Mouse (Mus musculus) heart, embryonic 10.5 days (tissue): ENCODE measurements at regions not wholly inside any gene's neighbourhood (a gene's known extent, or its start where the extent isn't known, plus 50 kb on each side); places are given as distances from the start of the nearest gene placed in this dataset.

Experiments
- DNase-seq: peaks from one replicate; pipeline ENCODE4 v3.0.0-alpha.2; 2017; ENCODE audit warnings: low spot score
- H3K27ac ChIP-seq: fragments of 300-500 bp; sonication (generic); 2 replicates; pipeline ENCODE4 v1.5.1; 2016; ENCODE audit warnings: mild to moderate bottlenecking
- H3K27me3 ChIP-seq: fragments of 300-500 bp; sonication (generic); 2 replicates; pipeline ENCODE4 v1.6.1; 2016; ENCODE audit warnings: mild to moderate bottlenecking; ENCODE audit not compliant: poor library complexity, insufficient read depth, severe bottlenecking
- H3K36me3 ChIP-seq: fragments of 300-500 bp; sonication (generic); 2 replicates; pipeline ENCODE4 v1.6.1; 2016; ENCODE audit warnings: mild to moderate bottlenecking, moderate library complexity
- H3K4me1 ChIP-seq: fragments of 300-500 bp; sonication (generic); 2 replicates; pipeline ENCODE4 v1.6.1; 2016; ENCODE audit warnings: mild to moderate bottlenecking
- H3K4me3 ChIP-seq: fragments of 300-500 bp; sonication (generic); 2 replicates; pipeline ENCODE4 v1.5.1; 2016; ENCODE audit warnings: mild to moderate bottlenecking, moderate library complexity
- H3K9me3 ChIP-seq: fragments of 300-500 bp; sonication (generic); 2 replicates; pipeline ENCODE4 v1.6.1; 2016; ENCODE audit warnings: mild to moderate bottlenecking, moderate library complexity
- WGBS: fragments of 180-500 bp; shearing (Covaris S2); methylation state at CpG from one replicate; pipeline ENCODE4 v1.1.7; 2016; 5-methylcytosine and 5-hydroxymethylcytosine counted together

DNA sequence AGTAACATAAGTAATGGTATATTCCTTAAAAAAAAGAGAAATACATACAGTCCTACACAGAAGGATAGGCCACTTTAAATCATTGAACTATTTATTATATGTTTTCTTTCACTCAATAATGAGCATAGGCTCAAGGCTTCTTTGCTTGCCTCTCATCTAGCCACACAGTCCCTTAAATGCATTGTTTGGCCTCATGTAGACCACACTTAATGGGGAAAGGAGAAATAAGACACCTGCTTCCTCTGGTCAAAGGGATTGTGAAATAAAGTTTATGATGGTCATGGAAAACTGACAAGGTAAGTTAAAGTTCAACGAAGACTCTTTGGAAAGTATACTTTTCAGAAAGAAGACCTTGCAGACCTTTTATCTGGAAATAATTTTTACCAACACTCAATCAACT, 108.4 kb upstream of the Oxgr1 start:
- Histone ChIP-seq H3K4me3 (no peak overlapping the region), H3K27me3 (no peaks in the 10 kb centered on the region), H3K9me3 (no peaks in the 10 kb centered on the region), H3K36me3 (no peaks in the 10 kb centered on the region), H3K4me1 (peaks cover 18% of the 10 kb centered on the region), H3K27ac (no peak overlapping the region)
- no peak for DNase-seq
- 79% methylated on average over 1 of the region's 1 CpGs for WGBS

DNA sequence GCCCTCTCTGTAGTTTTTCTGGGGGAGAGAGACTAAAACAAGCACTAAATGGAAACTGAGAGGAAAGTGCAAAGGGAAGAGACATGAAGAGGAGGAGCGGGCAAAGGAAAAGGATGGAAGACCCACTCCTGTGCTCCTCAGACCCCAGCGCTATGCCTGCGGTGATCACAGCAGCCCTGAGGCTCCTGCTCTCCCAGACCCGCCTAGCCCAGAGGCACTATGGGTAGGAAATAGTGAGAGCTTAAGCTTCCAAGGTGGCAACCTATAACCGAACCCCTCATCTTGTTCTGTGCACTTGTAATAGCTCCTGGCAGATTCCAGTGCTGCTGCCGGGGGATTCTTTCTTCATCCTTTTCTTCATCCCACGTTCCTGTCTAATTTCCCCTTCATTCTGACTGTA, 112.2 kb upstream of the Oxgr1 start:
- Histone ChIP-seq H3K4me3 (0 out of 2 replicates have a peak overlapping the region, but pooled peaks have one; percentile 17), H3K27ac (0 out of 2 replicates have a peak overlapping the region, but pooled peaks have one; percentile 6), H3K27me3 (no peaks in the 10 kb centered on the region), H3K4me1 (peaks cover 27% of the 10 kb centered on the region), H3K36me3 (no peaks in the 10 kb centered on the region), H3K9me3 (no peaks in the 10 kb centered on the region)
- 41% methylated on average over 7 of the region's 7 CpGs for WGBS
- DNase-seq: no peak

DNA sequence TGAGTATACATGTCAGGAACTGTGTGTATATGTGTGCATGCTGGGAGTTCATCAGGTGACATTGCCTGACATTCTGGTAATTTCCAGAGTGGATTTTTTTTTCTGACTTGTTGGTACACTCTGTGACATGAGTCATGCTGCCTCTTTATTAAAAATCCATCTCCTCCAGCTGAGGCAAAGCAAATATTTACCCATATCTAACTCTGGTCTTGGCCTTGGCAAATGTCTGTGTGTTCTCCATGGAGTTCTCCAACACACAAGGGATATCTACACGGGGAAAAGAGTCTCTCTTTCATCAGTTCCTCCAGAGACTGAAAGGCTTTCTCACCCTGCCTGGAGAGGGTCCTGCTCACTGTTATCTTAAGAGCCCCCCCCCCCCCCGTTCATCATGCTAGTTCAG, 111.3 kb upstream of the Mbnl2 start:
- Histone ChIP-seq H3K27me3 (no peaks in the 10 kb centered on the region), H3K36me3 (no peaks in the 10 kb centered on the region), H3K4me1 (0 out of 2 replicates have a peak, but pooled peaks cover 6% of the 10 kb centered on the region), H3K9me3 (no peaks in the 10 kb centered on the region), H3K4me3 (no peak overlapping the region), H3K27ac (no peak overlapping the region)
- 19% methylated on average over 2 of the region's 2 CpGs for WGBS
- DNase-seq: no peak

DNA sequence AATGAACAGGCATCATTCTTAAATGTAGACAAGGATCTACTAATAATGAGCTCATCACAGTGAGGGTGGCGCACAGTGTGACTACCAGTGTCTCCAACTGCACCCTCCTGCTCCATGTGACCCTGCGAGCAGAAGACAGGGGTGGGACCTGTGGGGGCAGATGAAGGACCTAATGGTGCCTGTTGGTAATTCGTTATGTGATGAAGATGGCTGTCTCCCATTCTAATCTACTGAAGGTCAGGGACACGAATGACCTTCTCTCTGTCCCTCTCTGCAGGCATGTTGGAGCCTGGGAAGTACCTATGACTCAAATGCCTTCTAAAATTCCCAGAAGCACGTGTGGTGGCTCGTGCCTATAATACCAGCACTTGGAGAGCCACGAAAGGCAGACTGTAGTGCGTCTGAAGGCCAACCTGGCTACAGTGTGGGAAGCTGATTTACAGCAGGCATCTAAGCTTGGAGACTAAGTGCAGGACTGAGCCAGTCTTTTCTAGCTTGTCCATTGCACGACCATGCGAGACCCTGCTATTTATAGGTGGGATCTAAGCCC, 109.9 kb upstream of the Mbnl2 start:
- Histone ChIP-seq H3K36me3 (no peaks in the 10 kb centered on the region), H3K4me3 (no peak overlapping the region), H3K4me1 (0 out of 2 replicates have a peak, but pooled peaks cover 6% of the 10 kb centered on the region), H3K27ac (no peak overlapping the region), H3K9me3 (no peaks in the 10 kb centered on the region), H3K27me3 (no peaks in the 10 kb centered on the region)
- 77% methylated on average over 10 of the region's 10 CpGs for WGBS
- DNase-seq: no peak

DNA sequence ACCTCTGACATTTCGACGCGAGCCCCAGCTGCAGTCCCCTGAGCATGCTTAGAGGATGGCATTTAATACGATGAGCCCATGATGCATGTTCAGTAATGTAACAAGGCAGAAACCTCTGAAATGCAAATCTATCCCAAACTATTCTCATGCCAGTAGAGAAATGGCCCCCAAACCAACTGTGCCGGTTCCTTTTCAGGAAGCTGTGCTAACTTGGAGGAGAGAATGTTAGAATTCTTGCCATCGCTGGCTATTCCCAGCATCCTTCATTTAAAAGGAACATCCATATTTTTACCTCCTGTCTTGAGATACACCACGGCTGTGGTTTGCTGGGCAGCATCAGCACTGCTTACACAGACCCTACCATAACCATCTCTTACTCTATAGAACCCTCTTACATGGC, 104.7 kb upstream of the Mbnl2 start:
- 86% methylated on average over 7 of the region's 7 CpGs for WGBS
- Histone ChIP-seq H3K36me3 (no peaks in the 10 kb centered on the region), H3K27me3 (no peaks in the 10 kb centered on the region), H3K27ac (no peak overlapping the region), H3K4me1 (0 out of 2 replicates have a peak, but pooled peaks cover 3% of the 10 kb centered on the region), H3K4me3 (no peak overlapping the region), H3K9me3 (no peaks in the 10 kb centered on the region)
- DNase-seq: no peak

DNA sequence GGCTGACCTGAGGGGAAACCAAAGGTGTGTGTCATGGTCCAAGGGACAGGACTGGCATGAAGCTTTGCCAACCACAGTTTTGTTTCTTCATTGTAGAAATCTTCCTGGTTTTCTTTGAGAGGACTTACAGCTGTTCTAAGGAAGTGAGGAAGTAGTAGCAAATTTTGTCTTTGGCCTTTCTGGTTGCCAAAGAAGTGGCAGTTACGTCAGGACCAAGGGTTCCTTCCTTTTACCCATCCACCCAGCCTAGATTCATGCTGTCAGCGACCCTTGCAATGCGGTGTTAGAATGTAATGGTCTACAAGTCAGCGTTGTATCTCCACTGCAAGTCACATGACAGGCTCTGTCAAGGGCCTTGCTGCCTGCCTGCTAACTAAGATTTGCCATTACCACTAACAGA, 103.4 kb upstream of the Mbnl2 start:
- DNase-seq: peak; percentile 55
- Histone ChIP-seq H3K36me3 (no peaks in the 10 kb centered on the region), H3K27ac (no peak overlapping the region), H3K4me3 (no peak overlapping the region), H3K4me1 (no peaks in the 10 kb centered on the region), H3K9me3 (no peaks in the 10 kb centered on the region), H3K27me3 (no peaks in the 10 kb centered on the region)
- 73% methylated on average over 4 of the region's 4 CpGs for WGBS

DNA sequence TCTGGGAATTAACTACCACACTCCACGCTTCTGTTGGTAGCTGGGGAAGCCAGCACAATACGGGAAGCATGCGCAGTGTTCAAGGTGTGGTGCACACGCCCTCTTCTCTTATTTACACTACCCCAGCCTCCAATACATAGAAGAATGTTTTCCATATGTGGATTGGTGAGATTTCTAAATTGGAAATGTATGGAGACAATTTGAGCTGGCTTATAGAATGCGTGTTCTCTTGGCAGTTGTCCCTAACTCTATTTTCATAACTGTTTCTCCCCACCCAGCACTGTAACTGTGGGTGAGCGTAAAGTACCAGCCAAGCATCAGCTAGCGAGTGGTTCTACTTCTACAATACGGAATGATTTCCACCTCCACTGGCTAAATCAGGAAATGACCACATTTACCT, 102.6 kb upstream of the Mbnl2 start:
- no peaks in the 10 kb centered on the region for H3K36me3 ChIP-seq
- H3K27ac ChIP-seq: no peak overlapping the region
- H3K4me1 ChIP-seq: no peaks in the 10 kb centered on the region
- no peak overlapping the region for H3K4me3 ChIP-seq
- 86% methylated on average over 8 of the region's 8 CpGs for WGBS
- DNase-seq: no peak
- H3K9me3 ChIP-seq: no peaks in the 10 kb centered on the region
- H3K27me3 ChIP-seq: no peaks in the 10 kb centered on the region

DNA sequence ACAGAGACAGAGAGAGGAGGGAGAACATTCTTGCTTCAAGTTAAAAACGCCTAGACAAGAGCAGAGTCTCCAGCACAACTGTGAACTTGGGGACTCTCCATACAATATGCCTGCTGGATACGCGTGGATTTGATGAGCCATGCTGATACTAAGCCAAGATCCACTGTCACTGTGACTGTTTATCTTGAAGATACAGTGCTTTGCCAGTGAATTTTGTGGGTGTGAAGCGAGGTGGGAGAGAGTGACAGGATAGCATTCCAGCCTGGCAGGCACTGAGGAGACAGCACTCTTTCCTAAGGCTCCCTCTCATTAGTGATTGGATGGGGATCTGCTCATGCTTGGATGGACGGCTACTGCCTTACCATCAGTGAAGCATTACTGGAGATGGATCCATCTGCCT, 100.9 kb upstream of the Mbnl2 start:
- no peaks in the 10 kb centered on the region for H3K4me1 ChIP-seq
- no peak overlapping the region for H3K27ac ChIP-seq
- no peak overlapping the region for H3K4me3 ChIP-seq
- no peaks in the 10 kb centered on the region for H3K27me3 ChIP-seq
- no peak for DNase-seq
- no peaks in the 10 kb centered on the region for H3K36me3 ChIP-seq
- H3K9me3 ChIP-seq: no peaks in the 10 kb centered on the region
- 66% methylated on average over 5 of the region's 5 CpGs for WGBS

DNA sequence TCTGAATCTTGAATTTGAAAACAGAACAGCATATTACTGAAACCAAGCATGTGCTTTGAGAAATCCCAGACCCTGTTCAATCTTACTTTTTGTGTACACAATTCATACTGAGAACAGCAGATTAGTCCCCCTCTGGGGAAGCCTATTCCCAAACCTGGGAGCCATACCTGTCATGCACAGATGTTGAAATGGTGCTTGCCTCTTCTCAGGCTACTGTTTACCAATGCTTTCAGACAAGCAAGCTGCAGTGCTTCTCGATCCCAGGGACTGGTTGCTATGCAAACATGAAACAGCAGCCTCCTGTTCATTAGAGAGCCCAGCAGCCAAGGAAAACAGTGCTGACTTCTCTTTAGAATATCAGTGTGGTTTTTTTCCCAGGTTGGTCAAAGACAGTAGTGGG, 80.3 kb upstream of the Mbnl2 start:
- H3K27ac ChIP-seq: no peak overlapping the region
- no peaks in the 10 kb centered on the region for H3K27me3 ChIP-seq
- no peaks in the 10 kb centered on the region for H3K4me1 ChIP-seq
- H3K9me3 ChIP-seq: no peaks in the 10 kb centered on the region
- H3K4me3 ChIP-seq: no peak overlapping the region
- no peak for DNase-seq
- H3K36me3 ChIP-seq: no peaks in the 10 kb centered on the region
- 33% methylated on average over 1 of the region's 1 CpGs for WGBS

DNA sequence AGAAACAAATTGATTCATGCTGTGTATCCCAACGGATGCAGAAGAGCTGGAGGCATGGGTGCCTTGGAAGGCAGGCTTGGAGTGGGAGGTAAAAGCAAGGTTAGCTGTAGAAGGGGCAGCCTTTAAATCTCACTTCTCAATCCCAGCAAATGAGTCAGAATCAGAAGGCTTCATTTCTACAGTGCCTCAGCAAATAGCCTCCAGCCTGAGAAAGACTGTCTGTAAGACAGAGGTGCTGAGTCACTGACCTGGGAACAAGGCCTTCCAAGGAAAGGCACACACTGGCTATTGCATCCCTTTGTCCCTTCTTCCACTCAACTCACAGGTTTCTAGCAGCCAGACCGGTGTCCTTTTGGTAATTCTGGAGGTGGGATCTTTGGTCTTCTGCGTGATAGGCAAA, 63.7 kb upstream of the Mbnl2 start:
- no peak overlapping the region for H3K27ac ChIP-seq
- no peaks in the 10 kb centered on the region for H3K27me3 ChIP-seq
- no peaks in the 10 kb centered on the region for H3K9me3 ChIP-seq
- DNase-seq: no peak
- H3K36me3 ChIP-seq: no peaks in the 10 kb centered on the region
- H3K4me1 ChIP-seq: no peaks in the 10 kb centered on the region
- H3K4me3 ChIP-seq: no peak overlapping the region
- WGBS: 73% methylated on average over 3 of the region's 3 CpGs

DNA sequence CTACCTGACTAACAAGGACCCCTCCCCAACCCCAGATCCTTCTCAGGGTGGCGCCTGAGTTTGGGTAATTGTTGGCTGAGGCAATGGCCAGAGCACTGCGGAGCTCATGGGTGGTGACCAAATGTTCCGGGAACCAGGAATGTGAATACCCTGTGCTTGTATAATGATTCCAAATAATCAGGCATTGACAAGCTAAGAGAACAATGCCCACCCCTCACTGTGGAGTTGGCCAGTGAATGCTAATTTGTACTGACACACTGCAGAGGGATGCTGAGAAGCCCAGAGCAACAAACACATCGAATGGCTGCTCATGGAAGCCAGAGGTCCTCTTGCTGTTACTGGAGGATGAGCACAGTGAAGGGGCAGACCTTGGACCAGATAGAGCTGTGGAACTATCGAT, 62.8 kb upstream of the Mbnl2 start:
- Histone ChIP-seq H3K36me3 (no peaks in the 10 kb centered on the region), H3K27me3 (no peaks in the 10 kb centered on the region), H3K27ac (no peak overlapping the region), H3K4me1 (no peaks in the 10 kb centered on the region), H3K9me3 (no peaks in the 10 kb centered on the region), H3K4me3 (no peak overlapping the region)
- no peak for DNase-seq
- WGBS: 78% methylated on average over 5 of the region's 5 CpGs

DNA sequence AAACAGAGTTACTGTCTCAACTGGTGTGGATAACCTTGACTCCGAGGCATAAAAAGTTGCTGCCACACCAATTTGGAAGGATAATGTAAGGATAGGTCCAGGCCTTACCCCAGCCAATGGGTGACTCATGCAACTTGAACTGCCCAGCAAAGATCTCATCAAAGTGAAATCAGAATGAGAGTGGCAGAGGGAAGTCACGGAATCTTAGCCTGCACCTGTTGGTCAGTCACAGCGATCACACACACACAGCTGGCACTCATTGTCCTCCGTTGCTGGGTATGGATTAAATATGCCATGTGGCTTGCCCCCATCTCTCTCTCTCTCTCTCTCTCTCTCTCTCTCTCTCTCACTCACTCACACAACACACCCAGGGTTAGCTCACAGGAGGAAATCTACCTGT, 56.2 kb upstream of the Mbnl2 start:
- no peaks in the 10 kb centered on the region for H3K9me3 ChIP-seq
- WGBS: 86% methylated on average over 4 of the region's 4 CpGs
- peaks cover 7% of the 10 kb centered on the region for H3K4me1 ChIP-seq
- no peak for DNase-seq
- no peaks in the 10 kb centered on the region for H3K27me3 ChIP-seq
- H3K36me3 ChIP-seq: no peaks in the 10 kb centered on the region
- no peak overlapping the region for H3K4me3 ChIP-seq
- H3K27ac ChIP-seq: no peak overlapping the region

DNA sequence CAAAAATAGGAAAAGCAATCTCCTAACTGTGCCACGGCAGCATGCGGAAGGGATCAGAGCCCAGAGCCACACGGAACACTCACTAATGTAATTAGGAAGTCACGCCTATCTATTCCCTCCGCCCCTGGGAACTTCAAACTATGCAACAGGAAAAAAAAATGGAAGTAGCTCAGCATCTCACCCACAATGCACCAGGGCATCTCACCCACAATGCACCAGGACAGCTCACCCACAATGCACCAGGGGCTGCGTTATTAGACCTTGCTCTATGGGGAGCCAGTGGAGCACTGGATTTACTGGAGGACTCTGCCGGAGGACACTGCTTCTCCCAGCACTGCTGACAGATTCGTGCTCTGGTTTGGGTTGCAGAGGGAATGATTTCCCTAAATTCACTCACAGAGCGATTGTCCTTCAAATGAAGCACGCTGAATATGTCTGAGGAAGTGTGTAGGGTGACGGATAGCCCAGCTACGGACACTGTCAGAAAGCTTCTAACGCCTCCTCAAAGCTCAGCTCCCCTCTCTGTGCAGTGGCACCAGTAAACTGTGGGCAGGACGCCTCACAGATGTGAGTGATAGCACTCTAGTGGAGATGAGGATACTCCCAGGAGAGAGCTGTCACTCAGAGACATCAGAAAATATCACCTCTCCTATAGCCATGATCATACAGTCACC, 51.8 kb upstream of the Mbnl2 start:
- H3K4me1 ChIP-seq: peaks cover 10% of the 10 kb centered on the region
- no peaks in the 10 kb centered on the region for H3K36me3 ChIP-seq
- H3K27ac ChIP-seq: no peak overlapping the region
- H3K27me3 ChIP-seq: no peaks in the 10 kb centered on the region
- no peak overlapping the region for H3K4me3 ChIP-seq
- no peak for DNase-seq
- no peaks in the 10 kb centered on the region for H3K9me3 ChIP-seq
- WGBS: 82% methylated on average over 14 of the region's 14 CpGs
